Mouse (Mus musculus): ENCODE results near the gene Ulk3. TPM values are rescaled to one million over a fixed set of nuclear protein-coding genes. Genes with fewer than 3 reads are reported as not detected.
A peak's percentile ranks its signal among the peaks of the same experiment; 100 is the strongest.

Gene Ulk3
- polyA plus RNA-seq, 1 experiment from 2014 or later: 8.1 TPM

DNA sequence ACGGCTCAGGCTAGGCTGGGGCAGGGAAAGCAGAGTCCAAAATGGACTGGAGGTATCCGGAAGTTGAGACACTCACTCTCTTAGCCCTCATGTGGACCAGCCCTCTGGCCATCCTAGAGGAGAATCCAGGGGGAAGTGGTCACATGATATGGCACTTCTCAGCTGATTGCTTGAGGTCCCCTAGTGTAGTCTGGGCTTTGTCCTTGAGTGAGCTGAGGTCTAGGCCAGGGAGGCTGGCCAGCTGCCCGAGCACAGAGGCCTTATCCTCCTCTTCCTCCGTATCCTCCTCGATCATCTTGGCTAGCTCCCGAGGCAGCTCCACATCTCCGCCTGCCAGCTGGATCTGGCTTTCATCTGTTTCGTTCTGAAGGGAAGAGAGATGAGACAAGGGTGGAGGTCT lies 12.8 kb downstream of the Ulk3 start:
- Histone ChIP-seq H3K36me3 (ENCODE audit: control insufficient read depth, insufficient read depth, low read length) (no peaks in the 10 kb centered on the region), H3K9me3 (ENCODE audit: control insufficient read depth, low read length) (no peaks in the 10 kb centered on the region), H3K4me3 (ENCODE audit: low read depth, low read length) (no peak overlapping the region), H3K9ac (ENCODE audit: low read length) (no peak overlapping the region), H3K4me1 (ENCODE audit: control insufficient read depth, insufficient read depth, low read length) (peaks cover 44% of the 10 kb centered on the region), H3K27me3 (ENCODE audit: control insufficient read depth, insufficient read depth, low read length) (0 out of 2 replicates have a peak, but pooled peaks cover 4% of the 10 kb centered on the region), H3K27ac (ENCODE audit: low read depth, low read length) (no peak overlapping the region), H3K4me2 (no peak overlapping the region)
- no peak for ATAC-seq (ENCODE audit: low FRiP score)
- DNase-seq (ENCODE audit: low spot score, missing footprints): no peak
- 73% methylated on average over 8 of the region's 8 CpGs for WGBS

DNA sequence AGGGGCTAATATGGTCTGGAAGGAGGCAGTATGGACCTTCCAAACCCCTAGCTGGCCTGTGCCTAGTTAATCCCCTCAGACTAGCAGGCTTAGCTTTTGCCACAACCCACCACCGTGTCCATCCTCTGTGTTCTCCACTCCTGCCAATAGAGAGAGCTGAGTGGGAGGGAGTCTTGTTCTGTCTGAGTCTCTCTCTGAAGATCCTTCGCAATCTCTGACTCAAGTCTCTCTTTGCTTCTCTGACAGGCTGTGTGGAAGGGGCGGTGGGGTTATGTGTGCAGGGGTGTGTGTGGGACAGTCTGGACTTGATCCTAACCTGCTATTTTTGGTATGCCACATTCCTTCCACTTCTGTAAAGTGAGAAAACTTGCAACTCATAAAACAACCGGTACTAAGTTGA lies 15.6 kb downstream of the Ulk3 start:
- Histone ChIP-seq H3K4me2 (no peak overlapping the region), H3K9me3 (ENCODE audit: control insufficient read depth, low read length) (no peaks in the 10 kb centered on the region), H3K27me3 (ENCODE audit: control insufficient read depth, insufficient read depth, low read length) (0 out of 2 replicates have a peak, but pooled peaks cover 4% of the 10 kb centered on the region), H3K36me3 (ENCODE audit: control insufficient read depth, insufficient read depth, low read length) (no peaks in the 10 kb centered on the region), H3K4me3 (ENCODE audit: low read depth, low read length) (no peak overlapping the region), H3K4me1 (ENCODE audit: control insufficient read depth, insufficient read depth, low read length) (peaks cover 19% of the 10 kb centered on the region), H3K9ac (ENCODE audit: low read length) (no peak overlapping the region), H3K27ac (ENCODE audit: low read depth, low read length) (no peak overlapping the region)
- 71% methylated on average over 4 of the region's 4 CpGs for WGBS
- DNase-seq (ENCODE audit: low spot score, missing footprints) (peak; percentile 83), ATAC-seq (ENCODE audit: low FRiP score) (no peak)

DNA sequence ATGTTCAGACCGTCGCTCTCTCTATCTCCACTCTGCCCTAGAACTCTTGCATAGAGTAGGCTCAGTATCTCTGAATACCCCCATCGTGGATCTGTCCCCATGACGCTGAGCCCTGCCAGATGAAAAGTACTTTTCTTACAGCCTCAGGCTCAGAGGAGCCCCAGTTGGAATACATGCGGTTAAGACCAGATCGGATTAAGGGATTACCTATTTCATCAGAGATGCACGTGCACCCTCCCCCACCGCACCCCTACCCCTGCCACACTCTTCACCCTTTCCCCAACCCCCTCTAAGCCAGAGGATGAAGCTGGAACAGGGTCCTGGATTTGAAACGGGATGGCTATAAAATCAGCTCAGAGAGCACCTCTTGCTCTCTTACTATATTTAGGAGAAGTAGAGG lies 16.3 kb downstream of the Ulk3 start:
- Histone ChIP-seq H3K36me3 (ENCODE audit: control insufficient read depth, insufficient read depth, low read length) (no peaks in the 10 kb centered on the region), H3K9me3 (ENCODE audit: control insufficient read depth, low read length) (no peaks in the 10 kb centered on the region), H3K4me2 (no peak overlapping the region; the same call in 1 of the 2 replicates), H3K27me3 (ENCODE audit: control insufficient read depth, insufficient read depth, low read length) (0 out of 2 replicates have a peak, but pooled peaks cover 4% of the 10 kb centered on the region), H3K4me1 (ENCODE audit: control insufficient read depth, insufficient read depth, low read length) (peaks cover 18% of the 10 kb centered on the region), H3K4me3 (ENCODE audit: low read depth, low read length) (no peak overlapping the region), H3K27ac (ENCODE audit: low read depth, low read length) (no peak overlapping the region), H3K9ac (ENCODE audit: low read length) (no peak overlapping the region)
- 9% methylated on average over 9 of the region's 9 CpGs for WGBS
- DNase-seq (ENCODE audit: low spot score, missing footprints) (no peak), ATAC-seq (ENCODE audit: low FRiP score) (peak; percentile 14; the same call in 1 of the 2 replicates)

DNA sequence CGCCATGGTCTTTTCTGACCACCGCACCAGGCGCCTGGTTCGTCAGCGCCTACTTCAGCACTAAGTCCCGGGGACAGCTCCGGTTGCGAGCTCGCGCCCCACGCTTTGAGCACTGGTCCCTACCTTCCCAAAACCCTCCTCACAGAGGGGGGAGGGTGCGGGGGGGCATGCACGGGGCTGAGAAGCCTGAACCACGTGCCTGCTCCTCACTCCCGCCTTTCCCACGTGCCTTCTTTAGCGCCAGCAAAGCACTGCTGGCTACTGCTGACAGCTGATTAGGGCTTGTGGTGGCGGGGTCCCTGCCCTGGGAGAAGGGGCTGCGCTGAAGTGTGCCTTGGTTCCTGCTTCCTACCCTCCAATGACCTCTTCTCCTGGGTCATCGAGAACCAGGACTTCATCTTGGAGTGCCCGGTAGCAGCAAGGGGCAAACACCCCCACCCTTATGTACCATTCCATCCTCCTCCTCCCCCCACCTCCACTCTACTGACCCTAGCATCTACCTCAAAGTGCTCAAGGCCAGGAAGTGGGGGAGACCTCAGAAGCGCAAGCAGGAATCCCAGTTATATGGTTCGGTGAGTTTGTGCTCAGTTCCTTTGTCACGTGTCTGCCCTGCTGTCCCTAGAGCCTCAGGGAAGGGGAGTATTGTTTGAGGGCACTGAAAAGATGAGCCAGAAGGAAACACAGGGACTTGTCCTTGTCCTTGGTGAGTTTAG lies 17.0 kb downstream of the Ulk3 start, which contains the start of gene Cplx3:
Gene Cplx3, minus strand, starts transcription at position 143 of the 713 bp plus-strand sequence.
- peaks cover 14% of the 10 kb centered on the region for H3K4me1 ChIP-seq (ENCODE audit: control insufficient read depth, insufficient read depth, low read length)
- DNase-seq (ENCODE audit: low spot score, missing footprints) (peak; percentile 95), ATAC-seq (ENCODE audit: low FRiP score) (peak; percentile 64; the same call in 1 of the 2 replicates)
- H3K36me3 ChIP-seq (ENCODE audit: control insufficient read depth, insufficient read depth, low read length): no peaks in the 10 kb centered on the region
- H3K9ac ChIP-seq (ENCODE audit: low read length): no peak within 1 kb of the TSS
- H3K4me2 ChIP-seq: peak within 1 kb of the TSS; percentile 24; the same call in 1 of the 2 replicates
- no peak within 1 kb of the TSS for H3K27ac ChIP-seq (ENCODE audit: low read depth, low read length)
- H3K4me3 ChIP-seq (ENCODE audit: low read depth, low read length): no peak within 1 kb of the TSS
- H3K27me3 ChIP-seq (ENCODE audit: control insufficient read depth, insufficient read depth, low read length): 0 out of 2 replicates have a peak, but pooled peaks cover 4% of the 10 kb centered on the region
- no peaks in the 10 kb centered on the region for H3K9me3 ChIP-seq (ENCODE audit: control insufficient read depth, low read length)
- WGBS: 6% methylated on average over 24 of the region's 24 CpGs

DNA sequence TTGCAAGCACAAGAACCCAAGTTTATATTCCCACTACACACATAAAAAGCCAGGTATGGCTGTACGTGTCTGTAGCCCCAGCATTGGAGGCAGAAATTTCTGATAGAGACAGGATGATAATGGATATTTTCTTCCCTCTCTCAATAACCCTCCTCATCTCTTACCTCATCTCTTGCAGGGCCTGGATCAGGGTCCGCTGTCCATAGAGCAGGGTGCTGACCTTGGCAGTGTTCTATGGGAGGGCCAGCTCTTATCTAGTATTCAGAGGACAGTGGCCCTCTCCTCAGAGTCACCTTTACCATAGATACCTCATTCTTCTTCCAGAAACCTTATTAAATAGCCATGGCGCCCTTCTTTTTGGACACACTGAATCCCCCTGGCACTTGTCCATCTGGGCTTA lies 20.6 kb downstream of the Ulk3 start:
- no peak for ATAC-seq (ENCODE audit: low FRiP score)
- Histone ChIP-seq H3K9ac (ENCODE audit: low read length) (no peak overlapping the region), H3K4me1 (ENCODE audit: control insufficient read depth, insufficient read depth, low read length) (peaks cover 14% of the 10 kb centered on the region), H3K9me3 (ENCODE audit: control insufficient read depth, low read length) (no peaks in the 10 kb centered on the region), H3K4me2 (no peak overlapping the region), H3K4me3 (ENCODE audit: low read depth, low read length) (no peak overlapping the region), H3K27me3 (ENCODE audit: control insufficient read depth, insufficient read depth, low read length) (0 out of 2 replicates have a peak, but pooled peaks cover 4% of the 10 kb centered on the region), H3K36me3 (ENCODE audit: control insufficient read depth, insufficient read depth, low read length) (no peaks in the 10 kb centered on the region), H3K27ac (ENCODE audit: low read depth, low read length) (no peak overlapping the region)
- no peak for DNase-seq (ENCODE audit: low spot score, missing footprints)
- WGBS: 73% methylated on average over 3 of the region's 3 CpGs

DNA sequence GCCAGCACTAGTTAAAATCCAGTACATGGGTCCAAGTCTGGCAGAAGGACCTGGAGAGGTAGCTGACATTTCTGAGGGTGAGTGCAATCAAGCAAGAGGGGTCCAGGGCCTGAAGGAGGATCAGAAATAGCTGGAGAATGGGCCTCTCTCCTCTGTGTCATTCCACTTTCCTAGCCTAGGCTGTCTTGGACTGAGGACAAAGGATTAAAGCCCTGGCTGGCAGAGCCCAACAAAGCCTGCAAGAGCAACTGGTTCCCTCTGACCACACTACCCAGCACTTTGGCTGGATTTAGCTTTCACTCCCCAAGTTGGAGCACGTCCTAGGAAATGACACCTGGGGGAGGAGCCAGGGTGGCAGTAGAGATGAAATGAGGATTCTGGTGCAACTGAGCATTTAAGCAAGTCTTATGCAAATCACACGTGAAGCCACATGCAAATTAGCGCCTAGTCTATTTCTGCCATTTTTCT lies 21.1 kb downstream of the Ulk3 start:
- Histone ChIP-seq H3K4me2 (no peak overlapping the region), H3K4me3 (ENCODE audit: low read depth, low read length) (no peak overlapping the region), H3K27ac (ENCODE audit: low read depth, low read length) (no peak overlapping the region), H3K4me1 (ENCODE audit: control insufficient read depth, insufficient read depth, low read length) (peaks cover 14% of the 10 kb centered on the region), H3K9me3 (ENCODE audit: control insufficient read depth, low read length) (no peaks in the 10 kb centered on the region), H3K27me3 (ENCODE audit: control insufficient read depth, insufficient read depth, low read length) (0 out of 2 replicates have a peak, but pooled peaks cover 4% of the 10 kb centered on the region), H3K36me3 (ENCODE audit: control insufficient read depth, insufficient read depth, low read length) (no peaks in the 10 kb centered on the region), H3K9ac (ENCODE audit: low read length) (no peak overlapping the region)
- ATAC-seq (ENCODE audit: low FRiP score): no peak
- no peak for DNase-seq (ENCODE audit: low spot score, missing footprints)
- 47% methylated on average over 3 of the region's 3 CpGs for WGBS

DNA sequence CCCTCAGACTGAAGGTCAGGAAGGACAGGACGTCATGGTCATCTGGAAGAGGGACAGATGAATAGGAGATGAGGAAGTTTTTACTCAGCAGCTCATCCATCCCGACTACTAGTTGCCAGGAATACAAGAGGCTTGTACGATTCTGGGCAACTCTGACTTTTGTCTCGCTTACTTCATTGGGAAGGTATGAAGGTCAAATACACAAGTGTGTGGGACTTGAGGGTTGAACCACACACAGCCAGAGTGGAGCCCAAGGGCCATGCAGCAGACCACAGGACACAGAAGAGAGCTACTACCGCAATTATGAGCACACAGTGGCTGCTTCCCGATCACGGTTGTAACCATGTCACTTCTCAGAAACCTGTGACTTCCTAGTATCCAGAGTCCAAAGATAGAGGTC lies 23.3 kb downstream of the Ulk3 start:
- Histone ChIP-seq H3K4me3 (ENCODE audit: low read depth, low read length) (no peak overlapping the region), H3K36me3 (ENCODE audit: control insufficient read depth, insufficient read depth, low read length) (no peaks in the 10 kb centered on the region), H3K9ac (ENCODE audit: low read length) (no peak overlapping the region), H3K9me3 (ENCODE audit: control insufficient read depth, low read length) (no peaks in the 10 kb centered on the region), H3K27ac (ENCODE audit: low read depth, low read length) (no peak overlapping the region), H3K4me1 (ENCODE audit: control insufficient read depth, insufficient read depth, low read length) (peaks cover 2% of the 10 kb centered on the region), H3K4me2 (no peak overlapping the region), H3K27me3 (ENCODE audit: control insufficient read depth, insufficient read depth, low read length) (no peaks in the 10 kb centered on the region)
- 92% methylated on average over 7 of the region's 7 CpGs for WGBS
- DNase-seq (ENCODE audit: low spot score, missing footprints) (no peak), ATAC-seq (ENCODE audit: low FRiP score) (no peak)

DNA sequence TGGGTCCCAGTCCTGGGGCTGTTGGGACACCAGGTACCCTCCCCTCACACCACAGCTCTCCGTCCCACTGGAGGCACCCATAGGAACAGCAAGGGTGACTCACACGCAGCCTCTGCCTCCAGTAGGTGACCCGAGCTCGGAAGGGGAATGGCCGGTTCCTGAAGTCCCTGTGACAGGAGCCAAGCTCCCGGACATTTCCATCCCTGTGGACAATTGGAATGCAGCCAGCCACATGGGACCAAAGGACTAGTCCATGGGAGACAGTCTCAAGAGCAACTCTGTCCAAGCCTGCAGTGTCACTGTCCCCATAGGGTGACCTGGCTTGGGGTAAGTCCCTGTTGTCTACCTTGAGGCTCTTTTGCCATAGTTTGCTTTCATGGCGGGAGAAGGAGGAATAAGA lies 24.7 kb downstream of the Ulk3 start:
- WGBS: 87% methylated on average over 7 of the region's 7 CpGs
- Histone ChIP-seq H3K4me2 (no peak overlapping the region), H3K4me1 (ENCODE audit: control insufficient read depth, insufficient read depth, low read length) (peaks cover 2% of the 10 kb centered on the region), H3K4me3 (ENCODE audit: low read depth, low read length) (no peak overlapping the region), H3K27ac (ENCODE audit: low read depth, low read length) (no peak overlapping the region), H3K27me3 (ENCODE audit: control insufficient read depth, insufficient read depth, low read length) (no peaks in the 10 kb centered on the region), H3K36me3 (ENCODE audit: control insufficient read depth, insufficient read depth, low read length) (no peaks in the 10 kb centered on the region), H3K9ac (ENCODE audit: low read length) (no peak overlapping the region), H3K9me3 (ENCODE audit: control insufficient read depth, low read length) (no peaks in the 10 kb centered on the region)
- no peak for ATAC-seq (ENCODE audit: low FRiP score)
- no peak for DNase-seq (ENCODE audit: low spot score, missing footprints)

DNA sequence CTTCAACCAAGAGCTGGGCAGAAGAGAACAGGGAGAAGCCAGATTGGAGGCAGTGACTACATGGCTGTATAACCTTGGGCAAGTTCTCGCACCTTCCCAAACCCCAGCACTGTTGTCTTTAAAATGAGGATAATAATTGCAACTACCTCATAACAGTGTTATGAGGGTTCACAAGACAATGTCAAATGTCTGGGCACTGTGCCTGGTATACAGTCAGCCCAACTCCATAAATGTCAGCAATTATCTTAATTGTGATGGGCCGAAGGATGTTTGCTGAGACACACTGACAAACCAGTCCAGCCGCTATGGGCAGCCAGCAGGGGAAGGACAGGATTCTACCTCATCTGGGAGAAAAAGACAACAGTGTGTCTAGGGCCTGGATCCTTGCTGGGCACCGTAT lies 25.5 kb downstream of the Ulk3 start:
- Histone ChIP-seq H3K27ac (ENCODE audit: low read depth, low read length) (no peak overlapping the region), H3K4me2 (no peak overlapping the region), H3K9ac (ENCODE audit: low read length) (no peak overlapping the region), H3K4me1 (ENCODE audit: control insufficient read depth, insufficient read depth, low read length) (peaks cover 2% of the 10 kb centered on the region), H3K9me3 (ENCODE audit: control insufficient read depth, low read length) (no peaks in the 10 kb centered on the region), H3K36me3 (ENCODE audit: control insufficient read depth, insufficient read depth, low read length) (no peaks in the 10 kb centered on the region), H3K27me3 (ENCODE audit: control insufficient read depth, insufficient read depth, low read length) (no peaks in the 10 kb centered on the region), H3K4me3 (ENCODE audit: low read depth, low read length) (no peak overlapping the region)
- DNase-seq (ENCODE audit: low spot score, missing footprints): no peak
- no peak for ATAC-seq (ENCODE audit: low FRiP score)
- 88% methylated on average over 4 of the region's 4 CpGs for WGBS
